Mouse (Mus musculus) megakaryocyte-erythroid progenitor cell, adult 5 weeks (primary cell): ENCODE data around the gene Edn3. TPM values are rescaled to one million over a fixed set of nuclear protein-coding genes. Genes with fewer than 3 reads are reported as not detected.

ENCODE experiments used
- polyA plus RNA-seq: library from polyadenylated mRNA; stranded (reverse); fragments of >175 nt; gene quantifications from 2 replicates; pipeline ENCODE4 v1.2.3, GENCODE M21; 2012

The Edn3 gene
- polyA plus RNA-seq: 0.21 TPM in 1 of 2 replicates, not detected in the other

GRCm38 (mm10) chr2:174760479-174761121 lies at the start of gene Edn3:
Gene Edn3, plus strand, starts transcription at chr2:174760619.

Other genes starting within 250 kb of the Edn3 start
- 1.2 and 1.7 TPM in 2 replicates for gene Zfp831, start 117.1 kb upstream of the Edn3 start, polyA plus RNA-seq
- not detected in 2 replicates for gene Gm14444, start 249.6 kb downstream of the Edn3 start, polyA plus RNA-seq